Mouse (Mus musculus) retina, embryonic 14.5 days (tissue): ENCODE data around the gene Il15ra.

Experiments used
- DNase-seq: peaks from one replicate; pipeline ENCODE4 v3.0.0-alpha.2; 2015; ENCODE audit warnings: low spot score

The Il15ra gene

DNA sequence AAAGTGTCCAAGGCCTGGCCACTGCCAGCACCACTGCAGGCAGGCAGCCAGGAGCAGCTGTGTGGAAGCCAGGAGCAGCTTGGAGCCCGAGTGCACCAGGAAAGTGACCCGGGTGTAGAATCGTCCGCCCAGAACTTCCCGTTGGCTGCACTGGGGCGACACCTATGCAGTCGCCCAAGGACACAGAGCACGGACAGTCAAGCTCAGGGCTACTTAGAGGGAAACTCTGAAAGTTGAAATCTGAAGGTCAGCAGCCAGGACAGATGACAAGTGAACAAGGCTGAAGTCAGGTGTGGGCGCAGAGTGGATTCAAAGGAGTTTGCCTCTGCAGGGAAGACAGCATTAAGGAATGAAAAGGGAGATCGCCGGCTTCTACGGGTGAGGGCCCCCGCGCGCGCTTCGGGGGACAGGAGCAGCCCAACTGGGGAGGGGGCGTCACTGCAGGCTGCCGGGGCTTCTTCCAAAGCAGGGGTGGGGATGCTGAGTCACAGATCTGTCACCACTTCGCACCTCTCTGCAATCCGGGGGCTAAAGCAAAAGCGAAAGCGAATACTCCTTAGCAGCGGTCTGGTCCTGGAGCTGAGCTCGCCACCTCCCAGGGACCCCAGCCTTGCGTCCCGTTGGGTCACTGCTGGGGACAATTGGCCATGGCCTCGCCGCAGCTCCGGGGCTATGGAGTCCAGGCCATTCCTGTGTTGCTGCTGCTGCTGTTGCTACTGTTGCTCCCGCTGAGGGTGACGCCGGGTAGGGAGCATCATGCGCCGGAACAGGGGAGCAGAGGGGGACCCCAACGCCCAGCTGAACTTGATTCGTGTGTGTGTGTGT is at the start of gene Il15ra:
TSS of gene Il15ra (plus strand) at position 90 of the 825 bp plus-strand sequence.
- peak; percentile 50 for DNase-seq

DNA sequence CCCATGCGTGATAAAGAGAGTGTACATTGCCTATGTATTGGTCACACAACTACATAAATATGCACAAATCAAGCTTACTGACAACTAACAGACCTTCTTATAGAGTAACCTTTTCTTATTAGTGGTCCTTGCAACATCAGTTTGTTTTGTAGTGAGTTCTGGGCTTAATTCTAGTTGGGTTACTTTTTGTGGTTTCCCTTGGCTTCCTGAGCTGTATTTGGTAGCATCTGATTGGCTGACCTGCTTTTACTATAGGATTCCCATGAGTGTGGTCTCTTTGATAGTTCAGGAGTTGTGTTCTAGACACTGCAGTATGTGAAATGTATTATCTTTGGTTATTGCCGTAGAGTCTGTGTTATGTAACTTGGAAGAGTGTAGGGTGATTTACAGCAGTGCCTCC is 47.5 kb upstream of the Il15ra start:
- no peak for DNase-seq

DNA sequence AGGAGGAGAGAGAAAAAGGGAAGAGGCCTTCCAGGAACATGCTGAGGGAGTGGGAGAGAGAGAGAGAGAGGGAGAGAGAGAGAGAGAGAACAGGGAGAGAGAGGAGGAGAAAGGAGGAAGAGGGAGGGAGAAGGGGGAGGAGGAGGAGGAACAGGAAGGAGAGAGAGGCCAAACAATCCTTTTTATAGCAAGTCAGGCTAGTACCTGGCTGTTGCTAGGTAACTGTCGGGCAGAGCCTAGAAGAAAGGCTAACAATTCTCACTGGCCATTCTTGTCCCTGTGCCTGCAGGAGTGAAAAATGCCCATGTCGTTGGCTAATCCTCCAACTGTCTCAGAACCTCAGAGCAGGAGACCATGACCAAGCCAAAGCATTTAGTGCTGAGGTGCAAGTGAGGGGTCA is 45.8 kb upstream of the Il15ra start:
- no peak for DNase-seq

DNA sequence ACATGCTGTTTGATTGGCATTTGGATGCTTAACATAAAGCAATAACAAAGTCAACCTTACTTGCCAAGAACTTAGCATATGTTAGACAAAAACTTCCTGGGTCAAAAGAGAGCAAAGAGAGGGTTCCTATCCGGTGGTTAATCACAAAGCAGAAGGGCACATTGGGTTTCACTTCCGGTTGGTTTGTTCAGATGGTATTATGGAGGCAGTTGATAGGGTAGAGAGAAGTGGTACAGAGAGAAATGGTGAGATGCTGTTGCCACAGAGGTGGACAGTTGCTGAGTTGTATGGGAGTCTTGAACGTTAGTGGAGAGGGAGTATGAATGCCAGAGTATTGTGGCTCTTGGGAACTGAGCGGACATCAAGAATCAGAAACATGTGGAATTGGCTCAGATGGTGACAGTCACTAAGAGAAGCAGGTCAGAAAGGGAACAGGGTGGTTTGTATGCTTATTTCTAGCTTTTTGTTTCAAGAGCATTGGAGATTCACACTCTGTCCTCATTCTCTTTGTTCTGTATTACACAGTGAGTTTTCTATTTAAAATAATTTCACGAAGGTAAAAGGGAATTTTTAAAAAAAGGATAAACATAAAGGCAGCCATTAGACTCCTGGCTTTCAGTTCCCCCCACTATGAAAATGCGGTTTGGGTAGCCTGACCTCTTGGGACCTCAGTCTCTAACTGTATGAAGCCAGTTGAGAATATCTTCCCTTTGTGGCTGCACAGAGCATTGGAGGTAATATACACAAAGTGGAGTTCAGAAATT is 42.8 kb upstream of the Il15ra start:
- no peak for DNase-seq

DNA sequence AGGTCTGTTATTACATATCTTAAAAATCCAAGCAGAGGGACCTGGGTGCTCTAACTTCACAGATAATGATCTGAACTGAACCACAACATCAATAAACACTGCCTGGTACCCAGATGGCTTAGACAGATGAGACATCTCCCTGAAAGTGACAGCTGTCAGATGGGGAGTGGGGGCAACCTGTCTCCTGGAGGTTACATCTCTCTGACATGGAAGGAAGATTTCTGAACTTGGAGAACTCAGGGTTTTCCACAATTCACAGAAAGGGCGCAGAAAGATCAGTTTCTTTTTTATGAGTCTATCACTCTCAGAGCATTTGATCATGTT is 42.2 kb upstream of the Il15ra start:
- no peak for DNase-seq

DNA sequence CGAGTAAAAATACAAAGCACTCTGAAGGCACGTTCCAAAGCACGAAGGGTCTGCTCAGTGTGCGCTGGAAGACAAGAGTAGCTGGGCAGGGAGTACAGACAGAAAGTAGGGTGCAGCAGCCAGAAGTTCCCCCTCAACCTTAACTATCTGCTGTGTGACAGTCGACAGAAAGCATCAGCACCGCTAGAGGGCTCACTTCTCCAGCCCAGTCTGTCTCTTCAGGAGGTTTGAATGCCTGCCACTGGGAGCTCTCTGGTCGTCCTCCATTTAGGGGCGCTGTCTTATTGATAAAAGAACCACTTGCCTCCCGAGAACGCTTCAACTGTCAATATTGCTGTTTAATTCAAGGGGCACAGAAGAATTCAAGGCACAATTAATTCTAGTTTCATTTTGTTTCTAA is 41.1 kb upstream of the Il15ra start:
- DNase-seq, result peak; percentile 90

DNA sequence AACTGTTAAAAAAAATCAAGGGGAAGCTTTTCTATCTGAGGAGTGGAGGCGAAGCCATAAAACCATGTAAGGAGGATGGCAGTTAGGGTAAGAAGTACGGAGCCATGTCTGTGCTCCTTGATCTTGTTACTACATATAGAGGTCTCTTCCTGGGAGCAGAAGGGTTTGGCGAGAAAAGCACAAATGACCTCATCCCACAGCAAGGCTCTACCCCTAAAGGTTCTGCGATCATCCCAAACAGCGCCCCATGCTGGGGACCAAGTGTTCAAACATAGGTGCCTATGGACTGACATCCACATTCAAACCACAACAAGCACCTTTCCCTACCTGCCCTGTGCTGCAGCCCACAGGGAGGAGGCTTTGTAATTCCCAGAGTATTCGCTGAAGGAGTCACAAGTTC is 40.7 kb upstream of the Il15ra start:
- peak; percentile 43 for DNase-seq

DNA sequence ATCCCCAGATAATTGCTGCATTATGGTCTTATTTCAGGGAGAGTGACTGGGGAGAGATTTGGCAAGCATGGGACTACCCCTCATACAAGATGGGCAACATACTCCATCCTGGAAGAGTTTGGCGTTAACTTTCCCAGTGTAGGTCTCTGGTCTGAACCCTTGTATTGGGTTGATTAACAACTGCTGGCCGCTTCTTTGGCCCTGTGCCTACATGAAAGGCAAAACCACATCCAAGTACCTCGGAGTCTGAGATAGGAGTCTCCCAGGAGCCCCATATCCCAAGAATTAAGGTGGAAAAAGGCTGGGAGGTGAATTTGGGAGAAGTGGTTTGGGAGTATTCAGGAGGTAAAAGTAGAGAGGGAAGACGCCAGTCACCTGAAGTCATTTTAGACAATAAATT is 40.3 kb upstream of the Il15ra start:
- no peak for DNase-seq

DNA sequence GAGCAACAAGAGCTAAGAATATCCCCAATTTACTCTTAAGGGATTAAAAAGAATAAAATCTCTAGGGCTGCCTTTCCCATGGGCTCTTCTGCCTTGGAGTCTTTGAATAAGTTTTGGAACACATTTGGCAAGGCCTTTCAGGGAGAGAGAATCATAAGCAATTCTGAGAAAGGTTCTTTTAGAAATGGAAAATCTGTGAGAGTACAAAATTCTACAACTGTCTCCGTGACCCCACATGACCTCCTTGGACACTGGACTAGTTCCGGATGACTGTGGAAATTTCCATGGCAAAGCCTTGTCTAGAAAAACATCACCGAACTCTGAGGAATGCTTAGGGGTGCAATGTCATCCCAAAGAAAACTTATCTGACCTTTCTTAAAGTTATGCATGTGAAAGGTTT is 39.8 kb upstream of the Il15ra start:
- no peak for DNase-seq

DNA sequence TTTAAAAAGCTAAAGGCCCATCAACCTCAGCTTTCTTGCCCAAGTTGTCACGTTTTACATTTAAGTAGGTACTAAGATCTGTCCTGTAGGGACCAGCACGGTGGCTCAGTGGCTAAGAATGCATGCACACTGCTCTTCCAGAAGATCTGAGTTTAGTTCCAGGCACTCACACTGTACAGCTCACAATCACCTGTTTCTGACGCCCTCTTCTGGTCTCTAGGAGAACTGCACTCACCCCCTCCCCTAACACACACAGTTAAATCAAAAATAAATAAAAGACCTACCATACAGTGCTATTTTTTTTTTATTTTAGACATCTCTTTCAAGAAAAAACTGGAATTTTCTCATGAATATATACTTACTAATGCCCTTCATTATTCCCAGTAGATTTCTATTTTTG is 32.9 kb upstream of the Il15ra start:
- DNase-seq, result peak; percentile 18

DNA sequence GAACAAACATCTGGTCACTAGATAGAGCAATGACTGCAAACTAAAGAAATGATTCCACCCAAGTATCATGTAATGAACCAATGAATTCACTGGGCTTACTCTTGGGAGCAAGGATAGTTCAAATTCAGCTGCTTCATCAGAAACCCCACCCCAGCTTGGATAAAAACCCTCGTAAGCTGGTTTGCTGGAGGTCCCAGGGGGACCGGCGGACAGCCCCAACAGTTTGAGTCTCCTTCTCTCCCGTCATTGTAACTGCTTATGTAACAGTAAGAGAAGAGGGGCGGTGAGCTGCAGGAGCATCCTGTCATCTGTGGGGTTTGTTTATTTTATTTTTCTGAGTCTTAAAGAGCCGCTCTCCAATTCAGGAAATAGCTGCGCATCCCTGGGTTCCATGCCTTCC is 25.5 kb upstream of the Il15ra start:
- DNase-seq, result no peak

DNA sequence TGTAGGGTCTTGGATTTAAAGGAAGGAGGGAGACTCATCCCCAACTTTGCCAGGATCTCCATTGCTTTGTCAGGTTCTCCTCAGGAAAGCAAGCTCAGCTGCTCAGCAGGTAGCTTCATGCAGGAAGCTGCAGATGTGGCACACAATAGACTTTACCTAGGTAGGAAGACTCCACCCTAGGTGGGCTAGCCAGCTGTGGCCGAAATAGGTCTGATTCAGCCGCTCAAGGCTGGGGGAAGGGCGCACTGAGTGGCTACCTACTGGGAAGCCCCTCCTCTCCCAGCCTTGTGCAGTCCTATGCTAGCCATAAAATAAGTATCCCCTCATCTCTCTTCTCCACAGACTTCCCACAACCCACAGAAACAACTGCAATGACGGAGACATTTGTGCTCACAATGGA is 22.4 kb upstream of the Il15ra start:
- DNase-seq, result no peak

DNA sequence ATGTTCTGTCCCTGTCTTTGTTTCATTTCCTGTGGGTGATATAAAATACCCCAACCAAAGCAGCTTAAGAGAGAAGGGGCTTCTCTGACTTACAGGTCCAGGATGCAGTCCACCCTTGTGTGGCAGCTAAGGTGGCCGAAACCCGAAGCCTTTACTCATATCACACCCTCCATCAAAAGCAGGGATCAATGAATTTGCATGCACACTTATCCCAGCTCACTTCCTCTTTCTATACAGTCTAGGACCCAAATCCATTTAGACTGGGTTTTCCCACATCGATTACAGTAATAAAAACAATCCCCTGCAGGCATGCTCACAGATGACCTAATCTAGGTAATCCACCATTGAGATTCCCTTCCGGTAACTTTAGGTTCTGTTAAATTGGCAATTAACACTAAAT is 18.6 kb upstream of the Il15ra start:
- no peak for DNase-seq

DNA sequence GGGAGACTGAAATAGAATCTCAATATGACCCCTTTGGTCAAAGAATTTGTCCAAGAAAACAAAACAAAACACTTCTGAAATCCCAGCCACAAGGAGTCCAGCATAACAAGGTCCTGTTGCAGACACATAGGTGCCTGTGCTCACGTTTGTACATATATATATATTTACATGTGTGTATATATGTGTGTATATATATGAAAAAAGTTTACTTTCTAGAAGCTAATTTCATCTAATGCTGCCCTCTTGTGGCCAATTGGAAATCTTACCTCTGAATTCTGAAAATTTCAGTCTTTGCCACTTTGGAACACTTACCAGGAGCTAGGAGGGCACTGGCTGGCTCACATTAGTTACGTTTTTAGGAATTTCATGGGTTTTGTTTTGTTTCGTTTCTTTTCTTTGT is 17.7 kb upstream of the Il15ra start:
- peak; percentile 69 for DNase-seq

DNA sequence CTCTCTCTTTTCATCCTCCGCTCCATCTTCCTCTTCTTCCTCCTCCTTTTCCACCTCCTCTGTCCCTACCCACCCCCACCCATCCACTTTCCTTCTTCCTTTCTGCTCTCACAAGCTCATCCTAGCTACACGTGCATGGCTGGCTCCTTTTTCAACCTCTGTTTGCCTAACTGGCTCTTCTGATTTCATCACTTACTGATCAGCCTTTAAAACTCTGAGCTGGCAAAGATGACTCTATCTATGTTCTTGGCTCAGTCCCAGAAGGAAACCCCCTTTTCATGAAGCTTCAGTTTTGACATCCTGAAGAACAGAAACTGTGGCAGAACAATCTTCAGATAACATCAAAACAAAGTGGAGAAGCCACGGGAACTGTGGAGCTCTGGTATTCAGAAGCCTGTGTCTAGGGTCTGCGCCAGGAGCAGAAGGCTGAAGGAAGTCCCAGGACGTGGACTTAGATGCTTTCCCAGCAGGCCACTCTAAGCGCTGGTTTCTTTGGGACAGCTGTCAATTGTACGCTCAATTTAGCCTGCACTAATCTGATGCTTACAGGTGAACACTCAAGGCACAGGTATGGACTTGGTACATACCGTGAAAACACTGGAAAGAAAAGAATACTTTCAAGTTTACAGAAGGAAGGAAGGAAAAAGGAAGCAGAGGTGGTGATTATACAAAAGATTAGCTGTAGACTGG is 14.7 kb upstream of the Il15ra start:
- no peak for DNase-seq

DNA sequence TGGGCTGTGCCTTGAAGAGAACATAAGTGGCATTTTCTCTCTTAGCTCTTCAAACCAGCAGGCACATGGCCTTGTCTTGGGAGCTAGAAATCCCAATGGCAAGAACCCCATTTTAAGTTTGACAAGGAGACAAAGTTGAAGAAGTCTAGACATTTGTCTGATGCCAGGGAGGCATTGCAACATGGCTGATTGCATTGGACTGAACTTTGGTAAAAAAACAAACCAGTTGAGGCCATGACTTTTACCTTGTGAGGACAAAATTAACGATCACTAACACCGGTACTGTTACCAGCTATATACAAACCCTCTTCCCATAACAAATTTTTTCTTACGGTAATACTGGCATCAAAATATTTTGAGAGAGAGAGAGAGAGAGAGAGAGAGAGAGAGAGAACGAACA is 11.7 kb upstream of the Il15ra start:
- no peak for DNase-seq

DNA sequence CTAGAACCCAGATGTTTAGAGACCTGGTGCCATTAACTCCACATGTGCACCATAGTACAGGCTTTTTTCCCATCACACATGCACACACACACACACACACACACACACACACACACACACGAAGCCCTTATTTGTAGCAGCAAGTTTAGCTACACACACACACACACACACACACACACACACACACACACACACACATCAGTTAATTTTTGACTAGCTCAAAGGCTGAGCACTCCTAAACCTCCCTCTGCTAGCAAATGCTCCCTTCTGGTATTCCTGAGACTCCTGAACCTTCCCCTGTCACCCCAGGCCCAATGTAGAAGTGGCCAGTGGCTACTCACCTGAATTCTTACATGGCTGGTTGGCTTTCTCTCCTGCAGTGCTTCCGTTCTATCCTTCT is 11.0 kb upstream of the Il15ra start:
- no peak for DNase-seq

DNA sequence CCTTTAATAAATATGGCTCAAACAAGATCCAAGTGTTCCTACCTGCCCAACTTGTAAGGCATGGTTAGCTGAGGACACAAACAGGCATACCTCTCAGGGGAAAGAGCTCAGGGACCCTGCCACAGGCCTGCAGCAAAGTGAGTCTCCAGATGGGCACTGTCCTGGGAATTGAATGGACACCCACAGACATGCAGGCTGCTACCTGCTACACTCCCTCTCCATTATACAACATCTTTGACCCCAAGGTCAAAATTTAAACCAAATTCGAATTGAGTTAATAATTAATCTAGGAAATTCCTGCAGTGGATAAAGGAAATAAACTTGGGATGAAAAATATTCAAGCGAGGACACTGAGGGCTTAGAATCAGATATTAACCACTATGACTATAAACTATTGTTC is 9.2 kb upstream of the Il15ra start:
- DNase-seq, result no peak

DNA sequence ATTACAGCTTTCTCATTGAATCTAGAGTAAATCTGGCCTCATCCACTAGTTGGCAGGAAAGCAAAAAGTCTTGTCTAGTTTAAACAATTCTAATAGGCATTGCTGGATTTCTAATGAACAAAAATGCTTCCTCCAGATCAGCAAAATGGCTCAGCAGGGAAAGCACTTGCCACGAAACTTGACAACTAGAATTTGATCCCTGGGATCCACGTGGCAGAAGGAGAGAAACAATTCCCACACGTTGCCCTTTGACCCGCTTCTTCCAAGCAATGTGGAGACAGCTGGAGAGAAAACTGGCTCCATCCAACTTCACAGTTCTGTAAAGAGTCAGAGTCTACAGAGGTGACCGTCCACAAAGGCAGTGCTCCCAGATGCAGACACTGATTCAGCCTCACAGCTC is 6.1 kb upstream of the Il15ra start:
- DNase-seq, result no peak

DNA sequence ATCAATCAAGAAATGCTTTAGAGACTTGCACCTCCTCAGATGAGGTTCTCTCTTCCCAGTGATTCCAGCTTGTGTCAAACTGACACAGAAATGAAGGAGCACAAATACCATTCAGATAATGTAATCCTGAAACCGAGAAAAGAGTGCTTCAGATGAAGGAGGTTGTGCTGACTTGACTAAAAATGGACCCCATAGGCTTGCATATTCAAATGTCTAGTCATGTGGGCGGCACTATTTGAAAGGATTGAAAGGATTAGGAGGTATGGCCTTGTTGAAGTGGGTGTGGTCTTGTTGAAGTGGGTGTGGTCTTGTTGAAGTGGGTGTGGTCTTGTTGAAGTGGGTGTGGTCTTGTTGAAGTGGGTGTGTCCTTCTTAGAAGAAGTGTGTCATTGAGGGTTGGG is 5.2 kb upstream of the Il15ra start:
- no peak for DNase-seq

DNA sequence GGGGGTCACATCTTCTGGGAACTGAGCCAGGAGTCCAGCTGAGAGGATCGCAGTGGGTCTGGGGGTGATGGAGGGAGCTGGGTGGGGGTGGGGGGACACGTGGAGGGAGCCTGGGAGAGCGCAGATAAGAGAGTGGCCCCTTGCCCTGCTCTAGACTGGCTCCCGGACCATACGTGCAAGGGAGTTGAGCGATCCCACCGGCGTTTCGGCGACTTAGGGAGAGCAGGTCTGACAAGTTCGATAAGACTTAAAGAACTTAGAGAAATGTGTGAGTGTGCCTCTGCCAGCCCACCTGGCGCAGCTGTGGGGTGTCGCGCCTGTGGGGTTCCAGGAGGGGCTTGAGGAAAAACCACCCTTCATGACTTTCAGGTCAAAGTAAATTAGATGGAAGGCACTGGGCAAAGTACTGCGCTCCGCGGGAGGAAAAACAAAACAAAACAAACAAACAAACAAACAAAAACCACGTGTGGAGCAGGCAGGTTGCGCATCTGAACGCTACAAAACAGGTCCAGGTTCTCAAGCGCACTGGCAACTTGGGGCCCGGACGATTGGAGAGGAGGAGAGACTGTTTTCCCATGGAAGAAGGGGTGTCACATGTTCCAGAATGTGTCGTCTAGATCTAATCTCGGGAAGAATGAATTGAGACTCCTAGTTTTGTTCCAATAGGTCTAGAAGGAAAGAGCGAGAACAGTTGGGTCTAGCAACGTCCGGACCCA is 1.1 kb downstream of the Il15ra start:
- peak; percentile 9 for DNase-seq

DNA sequence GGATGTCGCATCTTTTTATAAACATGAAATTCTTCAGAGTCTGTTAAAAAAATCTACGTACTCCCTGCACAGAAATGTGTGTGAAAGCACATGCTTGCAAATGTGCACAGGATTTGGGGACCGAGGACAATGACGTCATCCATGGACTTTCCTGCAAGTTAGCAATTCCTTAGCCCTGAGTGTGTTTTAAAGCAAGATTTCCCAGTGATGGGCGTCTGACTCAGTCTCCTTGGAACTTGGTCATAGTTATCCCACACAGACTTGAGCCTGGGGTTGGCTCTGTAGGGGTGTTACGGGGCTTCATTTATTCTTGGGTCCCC is 1.6 kb downstream of the Il15ra start:
- no peak for DNase-seq

DNA sequence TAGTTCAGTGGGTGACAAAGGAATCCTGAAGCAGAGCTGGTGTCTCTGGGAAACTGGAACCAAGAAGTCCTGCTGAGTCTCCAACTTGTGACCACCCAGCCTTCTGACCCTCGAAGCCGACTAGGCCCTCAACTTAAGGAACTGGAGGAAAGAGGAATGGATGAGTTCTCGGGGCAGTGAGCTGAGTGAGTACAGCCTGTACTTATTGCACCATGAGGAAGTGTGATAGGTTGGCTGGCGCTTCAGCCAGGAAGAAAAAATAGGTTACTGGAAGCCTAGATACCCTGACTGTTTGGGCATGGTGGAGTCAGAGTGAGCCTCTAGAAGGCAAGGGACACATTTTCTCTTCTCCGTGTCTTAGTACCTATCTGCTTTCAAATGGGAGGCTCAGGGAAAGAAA is 3.4 kb downstream of the Il15ra start:
- DNase-seq, result no peak
